Mouse (Mus musculus) kidney, postnatal 0 days (tissue): ENCODE data around the gene Tmem104. TPM values are rescaled to one million over a fixed set of nuclear protein-coding genes. Genes with fewer than 3 reads are reported as not detected.

Source experiments
- ATAC-seq: fragments of 200-750 bp; cut with Nextera tagmentation; replicated peaks from 2 replicates; pipeline ENCODE4 v1.8.0; 2017; ENCODE audit warnings: low read depth, moderate number of reproducible peaks, moderate TSS enrichment, moderate library complexity; ENCODE audit not compliant: low FRiP score
- DNase-seq: peaks from one replicate; pipeline ENCODE4 v3.0.0-alpha.2; 2016; ENCODE audit warnings: low spot score
- H3K27ac ChIP-seq: fragments of 300-500 bp; sonication (generic); 2 replicates; pipeline ENCODE4 v1.5.1; 2014; ENCODE audit warnings: mild to moderate bottlenecking
- H3K27me3 ChIP-seq: fragments of 300-500 bp; sonication (generic); 2 replicates; pipeline ENCODE4 v1.6.1; 2014; ENCODE audit warnings: low read length, mixed read lengths; ENCODE audit not compliant: insufficient read depth
- H3K36me3 ChIP-seq: fragments of 300-500 bp; sonication (generic); 2 replicates; pipeline ENCODE4 v1.6.1; 2014; ENCODE audit warnings: low read length, mixed read lengths; ENCODE audit not compliant: insufficient read depth
- H3K4me1 ChIP-seq: fragments of 300-500 bp; sonication (generic); replicated peaks from 2 replicates; pipeline ENCODE4 v1.6.1; 2014; ENCODE audit warnings: antibody characterized with exemption, low read length, mixed read lengths; ENCODE audit not compliant: insufficient read depth
- H3K4me2 ChIP-seq: fragments of 300-500 bp; sonication (generic); 2 replicates; pipeline ENCODE4 v1.6.1; 2014; ENCODE audit warnings: mild to moderate bottlenecking, low read length, moderate library complexity, mixed read lengths
- H3K4me3 ChIP-seq: fragments of 300-500 bp; sonication (generic); replicated peaks from 2 replicates; pipeline ENCODE4 v1.5.1; 2014; ENCODE audit warnings: low read depth, low read length
- H3K9ac ChIP-seq: fragments of 300-500 bp; sonication (generic); 2 replicates; pipeline ENCODE4 v1.6.1; 2014; ENCODE audit warnings: low read depth, low read length
- H3K9me3 ChIP-seq: fragments of 300-500 bp; sonication (generic); replicated peaks from 2 replicates; pipeline ENCODE4 v1.6.1; 2016; ENCODE audit warnings: low read length, inconsistent platforms, mixed read lengths
- CTCF ChIP-seq: IDR thresholded peaks from 2 replicates; pipeline ENCODE4 v1.5.1; 2016; ENCODE audit warnings: antibody characterized with exemption, low read depth, mild to moderate bottlenecking, moderate library complexity
- WGBS: fragments of 180-500 bp; shearing (Covaris S2); extraction: QIAGEN DNeasy Blood & Tissue Kit; methylation state at CpG from one replicate; pipeline ENCODE4 v1.1.7; 2014; 5-methylcytosine and 5-hydroxymethylcytosine counted together
- polyA plus RNA-seq: library from polyadenylated mRNA; unstranded; fragments of >200 nt; fragmentation: Nextera tagmentation; extraction: Ambion mirVana; gene quantifications from 2 replicates; pipeline ENCODE4 v1.2.1, GENCODE M21; 2015

Gene Tmem104
- polyA plus RNA-seq, 1 experiment from 2014 or later, result 12.0 TPM

DNA sequence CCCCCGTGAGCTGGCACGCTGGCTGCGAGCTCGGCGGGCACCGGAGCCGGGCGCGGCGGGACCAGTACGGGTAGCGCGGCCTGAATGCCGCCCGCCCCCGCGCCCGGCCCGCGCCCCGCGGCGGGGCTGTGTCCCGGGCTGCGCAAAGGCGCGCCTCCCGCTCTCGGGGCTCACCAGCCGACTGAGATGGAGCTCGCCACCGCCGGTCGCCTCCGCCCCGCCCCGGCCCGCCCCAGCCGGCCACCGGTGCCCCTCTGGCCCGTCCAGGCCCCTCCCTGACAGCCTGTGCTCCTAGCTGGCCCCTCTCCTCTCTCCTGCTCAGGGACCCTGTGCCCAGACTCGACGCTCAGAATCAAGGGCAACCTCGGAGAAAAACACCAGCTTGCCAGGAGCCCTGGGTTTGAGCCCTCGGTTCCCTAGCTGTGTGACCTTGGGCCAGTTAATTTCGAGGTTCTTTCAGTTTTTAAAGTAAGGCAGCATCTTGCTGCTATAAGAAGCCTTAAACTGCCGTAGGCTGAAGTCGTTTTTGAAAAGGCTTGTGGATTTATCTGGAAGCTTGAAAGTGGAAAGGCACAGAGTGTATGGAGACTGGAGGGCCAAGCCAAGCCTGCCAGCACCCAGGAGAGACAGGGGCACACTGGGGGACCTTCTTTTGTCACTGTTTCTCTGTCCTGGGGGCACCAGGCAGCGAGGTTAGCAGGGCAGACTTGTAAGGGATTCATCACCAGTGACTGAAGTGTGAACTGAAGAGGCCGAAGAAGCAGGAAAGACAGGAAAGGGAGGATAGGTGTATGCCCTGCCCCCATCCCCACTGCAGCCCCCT lies 80.0 kb downstream of the Tmem104 start, which contains the start of gene Grin2c:
TSS of gene Grin2c (minus strand) at position 183 of the 823 bp plus-strand sequence.
- DNase-seq, result no peak
- 8% methylated on average over 49 of the region's 50 CpGs for WGBS
- Histone ChIP-seq H3K4me3 (peak within 1 kb of the TSS; percentile 31), H3K9ac (no peak within 1 kb of the TSS), H3K27me3 (peaks cover 51% of the 10 kb centered on the region), H3K9me3 (no peaks in the 10 kb centered on the region), H3K36me3 (no peaks in the 10 kb centered on the region), H3K27ac (no peak within 1 kb of the TSS), H3K4me1 (peaks cover 14% of the 10 kb centered on the region; the same call in 1 of the 2 replicates), H3K4me2 (peak within 1 kb of the TSS; percentile 60)
- no peak for TF ChIP-seq CTCF
- ATAC-seq, result no peak

DNA sequence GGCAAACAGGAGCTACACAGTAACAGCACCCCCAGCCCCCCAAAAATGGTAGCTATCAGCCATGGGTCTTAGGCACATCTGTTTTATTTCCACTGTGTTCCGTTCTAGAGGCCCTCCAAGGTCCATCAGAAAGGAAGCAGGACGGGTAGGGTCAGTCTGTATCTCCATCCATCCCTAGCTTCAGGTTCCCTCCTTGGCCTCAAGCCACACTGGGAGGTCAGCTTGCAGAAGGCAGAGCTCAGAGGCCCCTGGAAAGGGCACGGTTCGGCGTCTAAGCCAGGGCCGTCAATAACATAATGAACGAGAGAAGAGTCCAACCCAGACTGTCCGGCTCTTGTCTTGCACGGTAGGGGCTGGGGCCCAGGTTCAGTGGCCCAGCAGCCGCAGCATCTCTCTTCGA lies 80.7 kb downstream of the Tmem104 start:
- Histone ChIP-seq H3K9me3 (no peaks in the 10 kb centered on the region), H3K27me3 (peaks cover 51% of the 10 kb centered on the region), H3K27ac (no peak overlapping the region), H3K4me3 (no peak overlapping the region), H3K4me1 (peaks cover 14% of the 10 kb centered on the region; the same call in 1 of the 2 replicates), H3K4me2 (no peak overlapping the region), H3K9ac (no peak overlapping the region), H3K36me3 (no peaks in the 10 kb centered on the region)
- no peak for DNase-seq
- 71% methylated on average over 11 of the region's 11 CpGs for WGBS
- no peak for ATAC-seq
- no peak for TF ChIP-seq CTCF

DNA sequence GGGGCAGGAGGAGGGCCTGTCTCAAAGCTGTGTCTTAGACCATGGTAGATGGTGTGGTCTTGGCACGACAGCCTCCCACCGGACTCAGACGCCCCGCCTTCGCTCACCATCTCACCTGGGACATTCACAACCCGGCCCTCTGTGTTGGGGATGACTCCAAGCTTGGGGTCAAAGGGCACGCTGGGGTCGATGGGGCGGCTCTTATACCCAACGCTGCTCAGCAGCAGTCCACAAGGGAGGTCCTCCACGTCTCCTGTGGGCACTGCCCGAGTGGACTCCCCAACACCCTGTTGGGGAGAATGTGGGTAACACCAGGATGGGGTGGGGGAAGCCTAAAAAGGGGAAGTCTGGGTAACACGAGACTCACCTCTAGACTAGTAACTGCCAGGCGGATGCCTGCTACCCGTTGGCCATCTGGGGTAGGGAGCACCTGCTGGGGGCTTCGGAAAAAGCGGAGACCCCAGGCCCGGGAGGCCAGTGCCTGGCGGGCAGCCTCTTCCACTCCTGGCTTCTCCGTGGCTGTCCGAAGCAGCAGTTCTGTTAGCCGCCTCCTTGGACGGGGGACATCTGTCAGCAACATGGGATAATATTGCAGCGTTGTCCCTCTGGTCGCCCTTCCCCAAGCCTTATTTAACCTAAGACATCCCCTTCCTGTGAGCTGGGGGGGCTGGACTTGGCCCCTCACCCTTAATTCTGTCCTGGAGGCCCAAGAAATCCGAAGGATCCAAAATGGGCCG lies 82.2 kb downstream of the Tmem104 start:
- TF ChIP-seq CTCF, result no peak
- no peaks in the 10 kb centered on the region for H3K36me3 ChIP-seq
- H3K27ac ChIP-seq, result no peak overlapping the region
- no peaks in the 10 kb centered on the region for H3K9me3 ChIP-seq
- no peak overlapping the region for H3K4me2 ChIP-seq
- peaks cover 39% of the 10 kb centered on the region for H3K27me3 ChIP-seq
- no peak overlapping the region for H3K4me3 ChIP-seq
- H3K4me1 ChIP-seq, result peaks cover 14% of the 10 kb centered on the region; the same call in 1 of the 2 replicates
- WGBS, result 82% methylated on average over 27 of the region's 27 CpGs
- no peak overlapping the region for H3K9ac ChIP-seq
- ATAC-seq, result no peak
- no peak for DNase-seq

DNA sequence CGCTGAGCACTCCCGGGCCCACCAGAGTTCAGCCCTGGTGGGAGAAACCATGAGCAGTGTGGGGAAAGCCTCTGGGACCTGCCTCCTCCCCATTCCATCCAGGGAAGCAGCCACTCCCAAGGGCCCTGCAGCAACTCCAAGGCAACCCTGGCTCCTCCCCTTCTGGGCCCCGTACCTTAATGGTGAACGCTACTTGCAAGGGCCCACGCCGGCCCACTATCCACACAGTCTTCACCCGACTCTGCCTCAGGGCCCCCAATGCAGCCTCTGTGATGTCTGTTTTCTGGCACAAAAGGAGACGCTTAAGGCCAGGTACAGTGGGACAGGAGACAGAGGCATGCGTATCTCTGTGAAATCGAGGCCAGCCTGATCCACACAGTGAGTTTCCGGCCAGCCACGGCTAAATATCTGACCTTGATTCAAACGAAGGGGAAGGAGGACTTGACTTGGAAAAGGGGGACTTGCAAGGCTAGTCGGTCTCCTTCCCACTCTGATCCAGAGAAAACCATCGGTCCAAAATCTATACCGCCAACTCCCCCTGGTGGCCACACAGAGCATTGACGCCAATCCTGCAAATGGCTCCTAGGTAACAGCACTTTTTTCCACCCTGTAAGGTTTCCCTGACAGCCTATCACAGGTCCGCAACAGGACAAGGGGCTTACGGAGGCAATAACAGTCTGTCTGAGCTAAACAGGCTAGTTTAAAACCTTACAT lies 83.0 kb downstream of the Tmem104 start:
- Histone ChIP-seq H3K36me3 (no peaks in the 10 kb centered on the region), H3K4me3 (no peak overlapping the region), H3K27ac (no peak overlapping the region), H3K4me2 (no peak overlapping the region), H3K4me1 (peaks cover 10% of the 10 kb centered on the region; the same call in 1 of the 2 replicates), H3K27me3 (peaks cover 33% of the 10 kb centered on the region), H3K9ac (no peak overlapping the region), H3K9me3 (no peaks in the 10 kb centered on the region)
- ATAC-seq (no peak), DNase-seq (peak; percentile 91)
- 27% methylated on average over 19 of the region's 19 CpGs for WGBS
- peak; percentile 97 for TF ChIP-seq CTCF

DNA sequence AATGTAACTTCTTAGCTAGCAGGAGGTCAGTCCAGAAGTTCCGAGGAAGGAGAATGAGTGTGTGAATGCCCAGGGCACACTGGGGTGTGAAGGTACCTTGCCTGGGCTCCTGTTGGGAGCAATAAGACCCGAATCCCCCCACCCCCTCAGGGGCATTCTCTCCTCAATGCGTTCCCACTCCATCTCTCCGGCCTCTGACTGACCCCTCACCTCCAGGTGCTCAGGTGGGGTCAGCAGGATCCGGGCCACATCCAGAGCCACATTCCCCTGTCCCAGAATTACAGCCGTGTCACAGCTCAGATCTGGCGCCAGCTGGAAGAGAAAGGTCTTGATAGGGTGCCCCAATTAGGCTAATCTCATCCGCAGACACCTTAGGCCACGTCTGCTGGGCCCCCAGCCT lies 83.8 kb downstream of the Tmem104 start:
- DNase-seq (no peak), ATAC-seq (no peak)
- no peak for TF ChIP-seq CTCF
- H3K4me3 ChIP-seq, result no peak overlapping the region
- H3K27ac ChIP-seq, result no peak overlapping the region
- H3K4me1 ChIP-seq, result peaks cover 10% of the 10 kb centered on the region; the same call in 1 of the 2 replicates
- no peak overlapping the region for H3K9ac ChIP-seq
- H3K36me3 ChIP-seq, result no peaks in the 10 kb centered on the region
- WGBS, result 81% methylated on average over 9 of the region's 9 CpGs
- H3K9me3 ChIP-seq, result no peaks in the 10 kb centered on the region
- no peak overlapping the region for H3K4me2 ChIP-seq
- H3K27me3 ChIP-seq, result peaks cover 25% of the 10 kb centered on the region

DNA sequence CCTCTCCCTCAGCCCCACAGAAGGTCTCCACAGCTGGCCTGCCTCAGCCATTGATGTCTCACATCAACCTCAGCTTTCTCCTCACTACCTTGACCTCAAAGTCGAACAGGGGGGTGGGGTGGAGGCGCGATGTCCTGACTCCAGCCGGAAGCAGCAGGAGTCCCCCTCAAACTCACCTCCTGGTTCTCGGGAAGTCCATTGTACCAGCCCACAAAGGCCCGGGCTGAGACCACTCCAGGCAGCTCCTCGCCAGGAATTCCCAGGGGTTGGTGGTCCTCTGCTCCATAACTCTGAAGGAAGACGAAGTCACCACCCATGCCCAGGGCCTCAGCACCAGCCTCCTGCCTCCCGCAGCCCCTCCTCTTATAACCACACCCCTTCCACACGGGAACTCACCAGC lies 84.2 kb downstream of the Tmem104 start:
- peaks cover 21% of the 10 kb centered on the region for H3K27me3 ChIP-seq
- ATAC-seq, result no peak
- no peak overlapping the region for H3K9ac ChIP-seq
- no peak for DNase-seq
- WGBS, result 71% methylated on average over 10 of the region's 10 CpGs
- TF ChIP-seq CTCF, result no peak
- H3K4me1 ChIP-seq, result peaks cover 8% of the 10 kb centered on the region; the same call in 1 of the 2 replicates
- H3K4me3 ChIP-seq, result no peak overlapping the region
- no peaks in the 10 kb centered on the region for H3K36me3 ChIP-seq
- no peaks in the 10 kb centered on the region for H3K9me3 ChIP-seq
- H3K27ac ChIP-seq, result no peak overlapping the region
- H3K4me2 ChIP-seq, result no peak overlapping the region
